Mouse (Mus musculus) liver, adult 2 months (tissue): Measurements from ENCODE around the gene Nradd. TPM values are rescaled to one million over a fixed set of nuclear protein-coding genes. Genes with fewer than 3 reads are reported as not detected.

ENCODE experiments used
- DNase-seq: peaks from one replicate; pipeline ENCODE4 v3.0.0-alpha.2; 2011; ENCODE audit warnings: low read depth, low spot score; ENCODE audit errors: extremely low read depth
- H3K27ac ChIP-seq: fragments of 200-500 bp; replicated peaks from 2 replicates; pipeline ENCODE4 v1.5.1; 2012; ENCODE audit warnings: low read depth, mild to moderate bottlenecking, control low read depth, inconsistent platforms, low read length; ENCODE audit not compliant: insufficient read depth
- H3K27me3 ChIP-seq: fragments of 200-500 bp; 2 replicates; pipeline ENCODE4 v1.6.1; 2012; ENCODE audit warnings: mild to moderate bottlenecking, moderate library complexity, low read length, inconsistent platforms; ENCODE audit not compliant: control insufficient read depth, insufficient read depth
- H3K36me3 ChIP-seq: fragments of 200-500 bp; 2 replicates; pipeline ENCODE4 v1.6.1; 2012; ENCODE audit warnings: low read length, inconsistent platforms; ENCODE audit not compliant: control insufficient read depth, insufficient read depth
- H3K4me1 ChIP-seq: fragments of 200-500 bp; 2 replicates; pipeline ENCODE4 v1.6.1; 2011; ENCODE audit warnings: low read length; ENCODE audit not compliant: control insufficient read depth, insufficient read depth
- H3K4me3 ChIP-seq: fragments of 200-500 bp; 2 replicates; pipeline ENCODE4 v1.5.1; 2011; ENCODE audit warnings: low read depth, mild to moderate bottlenecking, control low read depth, low read length, moderate library complexity; ENCODE audit not compliant: insufficient read depth
- H3K79me2 ChIP-seq: fragments of 200-500 bp; 2 replicates; pipeline ENCODE4 v1.6.1; 2012; ENCODE audit warnings: inconsistent platforms, mild to moderate bottlenecking, low read length, moderate library complexity; ENCODE audit not compliant: control insufficient read depth, insufficient read depth
- H3K9ac ChIP-seq: fragments of 200-500 bp; 2 replicates; pipeline ENCODE4 v1.6.1; 2012; ENCODE audit warnings: low read depth, mild to moderate bottlenecking, control low read depth, inconsistent platforms, low read length
- CTCF ChIP-seq: fragments of 200-500 bp; IDR thresholded peaks from 2 replicates; pipeline ENCODE4 v1.5.1; 2011; ENCODE audit warnings: low read depth, low read length, control low read depth
- POLR2A ChIP-seq: fragments of 200-500 bp; IDR thresholded peaks from 2 replicates; pipeline ENCODE4 v1.6.1; 2011; ENCODE audit warnings: low read length, control low read depth; ENCODE audit not compliant: insufficient read depth; ENCODE audit errors: extremely low read depth
- WGBS: fragments of 180-500 bp; shearing (Covaris S2); methylation state at CpG from one replicate; pipeline ENCODE4 v1.1.7; 2018; 5-methylcytosine and 5-hydroxymethylcytosine counted together
- polyA plus RNA-seq: library from polyadenylated mRNA; depleted of rRNA; stranded (reverse); fragments of >200 nt; gene quantifications from 2 replicates; pipeline ENCODE4 v1.2.3, GENCODE M21; 2012
- total RNA-seq: library from RNA; depleted of rRNA; stranded (reverse); fragments of >200 nt; gene quantifications from 2 replicates; pipeline ENCODE4 v1.2.3, GENCODE M21; 2014

Nradd gene
- total and polyA plus RNA-seq, 2 experiments: 0.65 to 1.4 TPM

GRCm38 (mm10) chr9:110653655-110654461 is 29.6 kb upstream of the Nradd start, which contains the start of gene Nbeal2:
Gene Nbeal2 (minus strand): TSS chr9:110654161.
- H3K4me3 ChIP-seq: peak within 1 kb of the TSS; percentile 86
- H3K4me1 ChIP-seq: peaks cover 25% of the 10 kb centered on the region
- H3K9ac ChIP-seq: peak within 1 kb of the TSS; percentile 92
- no peaks in the 10 kb centered on the region for H3K27me3 ChIP-seq
- DNase-seq: peak; percentile 94
- H3K36me3 ChIP-seq: no peaks in the 10 kb centered on the region
- H3K79me2 ChIP-seq: peaks cover 21% of the 10 kb centered on the region; the same call in 1 of the 2 replicates
- under 1% methylated on average over 69 of the region's 75 CpGs for WGBS
- peak; percentile 62; the same call in 1 of the 2 replicates for TF ChIP-seq POLR2A
- 0 out of 2 replicates have a peak, but pooled peaks have one; percentile 4 for TF ChIP-seq CTCF
- H3K27ac ChIP-seq: peak within 1 kb of the TSS; percentile 69

- peaks cover 28% of the 10 kb centered on the region for H3K79me2 ChIP-seq
- TF ChIP-seq POLR2A: no peak
- TF ChIP-seq CTCF: no peak
- peak overlapping the region; percentile 86 for H3K4me3 ChIP-seq
- DNase-seq: no peak
- peaks cover 23% of the 10 kb centered on the region for H3K4me1 ChIP-seq
- no peaks in the 10 kb centered on the region for H3K36me3 ChIP-seq
- H3K27ac ChIP-seq: peak overlapping the region; percentile 69; the same call in 1 of the 2 replicates
- 29% methylated on average over 14 of the region's 14 CpGs for WGBS
- no peaks in the 10 kb centered on the region for H3K27me3 ChIP-seq
- peak overlapping the region; percentile 92 for H3K9ac ChIP-seq
Observed at GRCm38 (mm10) chr9:110652963-110653654, 28.9 kb upstream of the Nradd start.

GRCm38 (mm10) chr9:110651931-110652722 is 27.9 kb upstream of the Nradd start:
- TF ChIP-seq POLR2A (no peak), CTCF (peak; percentile 22; the same call in 1 of the 2 replicates)
- no peaks in the 10 kb centered on the region for H3K36me3 ChIP-seq
- peaks cover 20% of the 10 kb centered on the region for H3K4me1 ChIP-seq
- H3K4me3 ChIP-seq: peak overlapping the region; percentile 12; the same call in 1 of the 2 replicates
- DNase-seq: no peak
- no peak overlapping the region for H3K27ac ChIP-seq
- no peaks in the 10 kb centered on the region for H3K27me3 ChIP-seq
- peak overlapping the region; percentile 14; the same call in 1 of the 2 replicates for H3K9ac ChIP-seq
- WGBS: 68% methylated on average over 13 of the region's 13 CpGs
- peaks cover 30% of the 10 kb centered on the region for H3K79me2 ChIP-seq

- Histone ChIP-seq H3K4me1 (peaks cover 14% of the 10 kb centered on the region), H3K9ac (no peak overlapping the region)
Observed at GRCm38 (mm10) chr9:110649775-110650174, 25.5 kb upstream of the Nradd start.

GRCm38 (mm10) chr9:110645219-110645618 is 21.0 kb upstream of the Nradd start:
- Histone ChIP-seq H3K27ac (0 out of 2 replicates have a peak overlapping the region, but pooled peaks have one; percentile 8), H3K79me2 (peaks cover 16% of the 10 kb centered on the region), H3K4me3 (peak overlapping the region; percentile 30; the same call in 1 of the 2 replicates), H3K36me3 (no peaks in the 10 kb centered on the region), H3K4me1 (no peaks in the 10 kb centered on the region), H3K27me3 (no peaks in the 10 kb centered on the region), H3K9ac (0 out of 2 replicates have a peak overlapping the region, but pooled peaks have one; percentile 5)
- 72% methylated on average over 9 of the region's 9 CpGs for WGBS
- no peak for DNase-seq
- no peak for TF ChIP-seq POLR2A
- TF ChIP-seq CTCF: no peak

More at GRCm38 (mm10) chr9:110649775-110650174, 25.5 kb upstream of the Nradd start:
- Histone ChIP-seq H3K36me3 (no peaks in the 10 kb centered on the region), H3K27ac (no peak overlapping the region), H3K79me2 (peaks cover 30% of the 10 kb centered on the region), H3K4me3 (no peak overlapping the region), H3K27me3 (no peaks in the 10 kb centered on the region)
- DNase-seq: no peak
- TF ChIP-seq POLR2A: no peak
- TF ChIP-seq CTCF: no peak
